Mouse (Mus musculus) limb, embryonic 14.5 days (tissue): ENCODE data around the gene Wapl. TPM values are rescaled to one million over a fixed set of nuclear protein-coding genes. Genes with fewer than 3 reads are reported as not detected.

Experiments used
- ATAC-seq: fragments of 200-750 bp; cut with Nextera tagmentation; 2 replicates; pipeline ENCODE4 v1.8.0; 2017; ENCODE audit warnings: low read depth, moderate number of reproducible peaks, moderate TSS enrichment; ENCODE audit not compliant: low FRiP score
- DNase-seq: peaks from one replicate; pipeline ENCODE4 v3.0.0-alpha.2; 2015; ENCODE audit warnings: low spot score
- H3K27ac ChIP-seq: fragments of 300-500 bp; sonication (generic); replicated peaks from 2 replicates; pipeline ENCODE4 v1.5.1; 2014; ENCODE audit warnings: low read depth, mild to moderate bottlenecking, low read length, moderate library complexity, mixed read lengths
- H3K27me3 ChIP-seq: fragments of 300-500 bp; sonication (generic); 2 replicates; pipeline ENCODE4 v1.6.1; 2014; ENCODE audit warnings: low read length, mixed read lengths; ENCODE audit not compliant: control insufficient read depth, insufficient read depth
- H3K36me3 ChIP-seq: fragments of 300-500 bp; sonication (generic); 2 replicates; pipeline ENCODE4 v1.6.1; 2014; ENCODE audit warnings: mild to moderate bottlenecking, low read length, moderate library complexity, mixed read lengths; ENCODE audit not compliant: control insufficient read depth, insufficient read depth
- H3K4me1 ChIP-seq: fragments of 300-500 bp; sonication (generic); 2 replicates; pipeline ENCODE4 v1.6.1; 2014; ENCODE audit warnings: antibody characterized with exemption, low read length, mixed read lengths; ENCODE audit not compliant: control insufficient read depth, insufficient read depth
- H3K4me2 ChIP-seq: fragments of 300-500 bp; sonication (generic); replicated peaks from 2 replicates; pipeline ENCODE4 v1.6.1; 2014; ENCODE audit warnings: low read depth, mild to moderate bottlenecking, low read length, moderate library complexity; ENCODE audit not compliant: severe bottlenecking
- H3K4me3 ChIP-seq: fragments of 300-500 bp; sonication (generic); replicated peaks from 2 replicates; pipeline ENCODE4 v1.5.1; 2014; ENCODE audit warnings: low read length
- H3K9ac ChIP-seq: fragments of 300-500 bp; sonication (generic); 2 replicates; pipeline ENCODE4 v1.6.1; 2014; ENCODE audit warnings: mild to moderate bottlenecking, low read depth, low read length, moderate library complexity; ENCODE audit not compliant: severe bottlenecking
- H3K9me3 ChIP-seq: fragments of 300-500 bp; sonication (generic); 2 replicates; pipeline ENCODE4 v1.6.1; 2016; ENCODE audit warnings: low read length; ENCODE audit not compliant: control insufficient read depth
- POLR2A ChIP-seq: fragments of 200-500 bp; IDR thresholded peaks from 2 replicates; pipeline ENCODE4 v1.8.0; 2012; ENCODE audit warnings: inconsistent platforms, mild to moderate bottlenecking, moderate library complexity, borderline replicate concordance; ENCODE audit not compliant: insufficient read depth, insufficient read length; ENCODE audit errors: extremely low read depth
- WGBS: fragments of 180-500 bp; shearing (Covaris S2); extraction: QIAGEN DNeasy Blood & Tissue Kit; methylation state at CpG from one replicate; pipeline ENCODE4 v1.1.7; 2014; 5-methylcytosine and 5-hydroxymethylcytosine counted together
- polyA plus RNA-seq, 2 experiments: library from polyadenylated mRNA; depleted of rRNA in 1 of 2; stranded (reverse) in 1 of 2; unstranded in 1 of 2; fragments of >200 nt; fragmentation: Nextera tagmentation in 1 of 2; extraction: Ambion mirVana in 1 of 2; gene quantifications; 2 replicates each; pipeline versions ENCODE4 v1.2.1 to v1.2.3; 2012 to 2014

Gene Wapl
- polyA plus RNA-seq, 2 experiments, result 23.5 to 28.4 TPM

GRCm38 (mm10) chr14:34766181-34766580, 92.5 kb downstream of the Wapl start:
- Histone ChIP-seq H3K9me3 (no peaks in the 10 kb centered on the region), H3K4me2 (no peak overlapping the region), H3K9ac (no peak overlapping the region), H3K36me3 (no peaks in the 10 kb centered on the region), H3K27me3 (peaks cover 8% of the 10 kb centered on the region; the same call in 1 of the 2 replicates), H3K4me3 (no peak overlapping the region), H3K4me1 (peaks cover 11% of the 10 kb centered on the region; the same call in 1 of the 2 replicates), H3K27ac (no peak overlapping the region)
- 92% methylated on average over 5 of the region's 5 CpGs for WGBS
- no peak for DNase-seq
- no peak for ATAC-seq
- no peak for TF ChIP-seq POLR2A

- DNase-seq (peak; percentile 65), ATAC-seq (no peak)
- Histone ChIP-seq H3K4me3 (peak overlapping the region; percentile 47), H3K27me3 (peaks cover 8% of the 10 kb centered on the region; the same call in 1 of the 2 replicates), H3K4me2 (peak overlapping the region; percentile 98), H3K36me3 (no peaks in the 10 kb centered on the region), H3K27ac (no peak overlapping the region), H3K9me3 (no peaks in the 10 kb centered on the region), H3K4me1 (peaks cover 11% of the 10 kb centered on the region; the same call in 1 of the 2 replicates), H3K9ac (no peak overlapping the region)
- no peak for TF ChIP-seq POLR2A
- 1% methylated on average over 10 of the region's 10 CpGs for WGBS
These were observed 94.6 kb downstream of the Wapl start for GRCm38 (mm10) chr14:34768373-34768772.

- DNase-seq, result peak; percentile 49
- Histone ChIP-seq H3K36me3 (no peaks in the 10 kb centered on the region), H3K4me3 (peak overlapping the region; percentile 47), H3K27ac (no peak overlapping the region), H3K4me1 (peaks cover 11% of the 10 kb centered on the region; the same call in 1 of the 2 replicates), H3K9ac (peak overlapping the region; percentile 58), H3K9me3 (no peaks in the 10 kb centered on the region), H3K27me3 (peaks cover 8% of the 10 kb centered on the region; the same call in 1 of the 2 replicates), H3K4me2 (peak overlapping the region; percentile 98)
- TF ChIP-seq POLR2A, result no peak
- ATAC-seq, result peak; percentile 60
- under 1% methylated on average over 33 of the region's 36 CpGs for whole genome bisulfite sequencing
These were observed 95.4 kb downstream of the Wapl start for GRCm38 (mm10) chr14:34769021-34769566.

- no peaks in the 10 kb centered on the region for H3K9me3 ChIP-seq
- no peaks in the 10 kb centered on the region for H3K36me3 ChIP-seq
- H3K4me1 ChIP-seq, result peaks cover 11% of the 10 kb centered on the region; the same call in 1 of the 2 replicates
- H3K4me2 ChIP-seq, result peak overlapping the region; percentile 98
- H3K4me3 ChIP-seq, result peak overlapping the region; percentile 47
- H3K9ac ChIP-seq, result peak overlapping the region; percentile 58
- TF ChIP-seq POLR2A, result no peak
- ATAC-seq (peak; percentile 42), DNase-seq (no peak)
- H3K27me3 ChIP-seq, result peaks cover 8% of the 10 kb centered on the region; the same call in 1 of the 2 replicates
- 20% methylated on average over 32 of the region's 32 CpGs for WGBS
- H3K27ac ChIP-seq, result no peak overlapping the region
These were observed 95.9 kb downstream of the Wapl start for GRCm38 (mm10) chr14:34769567-34770158.

- DNase-seq, result no peak
- no peak overlapping the region for H3K4me3 ChIP-seq
- ATAC-seq, result no peak
- no peak for TF ChIP-seq POLR2A
- H3K9me3 ChIP-seq, result no peaks in the 10 kb centered on the region
- H3K4me2 ChIP-seq, result no peak overlapping the region
- H3K4me1 ChIP-seq, result peaks cover 11% of the 10 kb centered on the region; the same call in 1 of the 2 replicates
- WGBS, result 84% methylated on average over 6 of the region's 6 CpGs
- peaks cover 8% of the 10 kb centered on the region; the same call in 1 of the 2 replicates for H3K27me3 ChIP-seq
- no peak overlapping the region for H3K27ac ChIP-seq
- H3K9ac ChIP-seq, result no peak overlapping the region
- H3K36me3 ChIP-seq, result no peaks in the 10 kb centered on the region
These were observed 96.7 kb downstream of the Wapl start for GRCm38 (mm10) chr14:34770467-34770866.
